Mouse (Mus musculus): ENCODE measurements around the gene Zkscan4. TPM values are rescaled to one million over a fixed set of nuclear protein-coding genes. Genes with fewer than 3 reads are reported as not detected.

Zkscan4 gene
- polyA plus RNA-seq, 1 experiment: 2.6 TPM

- Histone ChIP-seq H3K4me1 (ENCODE audit: control insufficient read depth, insufficient read depth, low read length) (peaks cover 3% of the 10 kb centered on the region; the same call in 1 of the 2 replicates), H3K4me3 (ENCODE audit: insufficient read depth, low read length) (no peak overlapping the region), H3K27ac (ENCODE audit: insufficient read depth, low read depth, low read length) (no peak overlapping the region)
- TF ChIP-seq POLR2A (IDR thresholded peaks at IDR 0.05; ENCODE audit: borderline replicate concordance, low read depth, low read length): no peak
- TF ChIP-seq CTCF (IDR thresholded peaks at IDR 0.05; ENCODE audit: low read depth, low read length): no peak
These were observed 23.6 kb downstream of the Zkscan4 start for GRCm38 (mm10) chr13:21502296-21502695.

- H3K4me1 ChIP-seq (ENCODE audit: control insufficient read depth, insufficient read depth, low read length): peaks cover 3% of the 10 kb centered on the region; the same call in 1 of the 2 replicates
- TF ChIP-seq CTCF (IDR thresholded peaks at IDR 0.05; ENCODE audit: low read depth, low read length) (no peak), POLR2A (IDR thresholded peaks at IDR 0.05; ENCODE audit: borderline replicate concordance, low read depth, low read length) (no peak)
- H3K27ac ChIP-seq (ENCODE audit: insufficient read depth, low read depth, low read length): peak overlapping the region; percentile 78
- peak overlapping the region; percentile 99 for H3K4me3 ChIP-seq (ENCODE audit: insufficient read depth, low read length)
These were observed 27.5 kb downstream of the Zkscan4 start for GRCm38 (mm10) chr13:21506221-21506649.

GRCm38 (mm10) chr13:21530136-21530535, 51.4 kb downstream of the Zkscan4 start:
- Histone ChIP-seq H3K27ac (ENCODE audit: insufficient read depth, low read depth, low read length) (no peak overlapping the region), H3K4me3 (ENCODE audit: insufficient read depth, low read length) (peak overlapping the region; percentile 23; the same call in 1 of the 2 replicates), H3K4me1 (ENCODE audit: control insufficient read depth, insufficient read depth, low read length) (peaks cover 2% of the 10 kb centered on the region; the same call in 1 of the 2 replicates)
- TF ChIP-seq CTCF (IDR thresholded peaks at IDR 0.05; ENCODE audit: low read depth, low read length): no peak
- no peak for TF ChIP-seq POLR2A (IDR thresholded peaks at IDR 0.05; ENCODE audit: borderline replicate concordance, low read depth, low read length)

- TF ChIP-seq POLR2A (IDR thresholded peaks at IDR 0.05; ENCODE audit: borderline replicate concordance, low read depth, low read length): no peak
- no peak for TF ChIP-seq CTCF (IDR thresholded peaks at IDR 0.05; ENCODE audit: low read depth, low read length)
- H3K4me3 ChIP-seq (ENCODE audit: insufficient read depth, low read length): peak within 1 kb of the TSS; percentile 98
- H3K4me1 ChIP-seq (ENCODE audit: control insufficient read depth, insufficient read depth, low read length): peaks cover 2% of the 10 kb centered on the region; the same call in 1 of the 2 replicates
- peak within 1 kb of the TSS; percentile 73 for H3K27ac ChIP-seq (ENCODE audit: insufficient read depth, low read depth, low read length)
These were observed 52.1 kb downstream of the Zkscan4 start, which contains the start of gene Zkscan8 for GRCm38 (mm10) chr13:21530781-21531201. TSS of gene Zkscan8 (minus strand) at chr13:21531120.

Other genes starting within 250 kb of the Zkscan4 start
- not detected in 2 replicates for gene Gpx5, start 186.2 kb upstream of the Zkscan4 start, polyA plus RNA-seq (2012; ENCODE audit: insufficient read depth, insufficient read length, missing spikeins)
- not detected in 2 replicates for gene Gpx6, start 166.8 kb upstream of the Zkscan4 start, polyA plus RNA-seq (2012; ENCODE audit: insufficient read depth, insufficient read length, missing spikeins)
- gene Olfr1367, start 132.0 kb upstream of the Zkscan4 start, polyA plus RNA-seq (2012; ENCODE audit: insufficient read depth, insufficient read length, missing spikeins): not detected in 2 replicates
- gene Zscan12, start 116.1 kb upstream of the Zkscan4 start, polyA plus RNA-seq (2012; ENCODE audit: insufficient read depth, insufficient read length, missing spikeins): 5.7 and 7.1 TPM in 2 replicates
- 54.9 and 59.3 TPM in 2 replicates for gene Zkscan3, start 76.2 kb upstream of the Zkscan4 start, polyA plus RNA-seq (2012; ENCODE audit: insufficient read depth, insufficient read length, missing spikeins)
- 0.17 and 0.65 TPM in 2 replicates for gene Pgbd1, start 37.8 kb upstream of the Zkscan4 start, polyA plus RNA-seq (2012; ENCODE audit: insufficient read depth, insufficient read length, missing spikeins)
- gene Zscan26, start 25.2 kb upstream of the Zkscan4 start, polyA plus RNA-seq (2012; ENCODE audit: insufficient read depth, insufficient read length, missing spikeins): 44.4 and 50.9 TPM in 2 replicates
- 0.92 and 1.3 TPM in 2 replicates for gene Nkapl, start 10.4 kb upstream of the Zkscan4 start, polyA plus RNA-seq (2012; ENCODE audit: insufficient read depth, insufficient read length, missing spikeins)
- not detected in 2 replicates for gene Gm10065, start 534 bp downstream of the Zkscan4 start, polyA plus RNA-seq (2012; ENCODE audit: insufficient read depth, insufficient read length, missing spikeins)
- 0.34 TPM in 1 of 2 replicates, not detected in the other for gene AK157302, start 16.3 kb downstream of the Zkscan4 start, polyA plus RNA-seq (2012; ENCODE audit: insufficient read depth, insufficient read length, missing spikeins)
- 5.1 and 18.9 TPM in 2 replicates for gene Gm11273, start 22.5 kb downstream of the Zkscan4 start, polyA plus RNA-seq (2012; ENCODE audit: insufficient read depth, insufficient read length, missing spikeins)
- 5.6 and 5.8 TPM in 2 replicates for gene Zkscan8, start 52.2 kb downstream of the Zkscan4 start, polyA plus RNA-seq (2012; ENCODE audit: insufficient read depth, insufficient read length, missing spikeins)
- not detected in 2 replicates for gene Olfr1366, start 63.9 kb downstream of the Zkscan4 start, polyA plus RNA-seq (2012; ENCODE audit: insufficient read depth, insufficient read length, missing spikeins)
- gene Olfr1535, start 81.0 kb downstream of the Zkscan4 start, polyA plus RNA-seq (2012; ENCODE audit: insufficient read depth, insufficient read length, missing spikeins): not detected in 2 replicates
- gene Olfr1364, start 102.9 kb downstream of the Zkscan4 start, polyA plus RNA-seq (2012; ENCODE audit: insufficient read depth, insufficient read length, missing spikeins): not detected in 2 replicates
- gene Olfr1362, start 135.1 kb downstream of the Zkscan4 start, polyA plus RNA-seq (2012; ENCODE audit: insufficient read depth, insufficient read length, missing spikeins): not detected in 2 replicates
- not detected in 2 replicates for gene Olfr11, start 163.6 kb downstream of the Zkscan4 start, polyA plus RNA-seq (2012; ENCODE audit: insufficient read depth, insufficient read length, missing spikeins)
- gene Olfr1361, start 184.5 kb downstream of the Zkscan4 start, polyA plus RNA-seq (2012; ENCODE audit: insufficient read depth, insufficient read length, missing spikeins): 0.48 TPM in 1 of 2 replicates, not detected in the other
- not detected in 2 replicates for gene Olfr1360, start 198.5 kb downstream of the Zkscan4 start, polyA plus RNA-seq (2012; ENCODE audit: insufficient read depth, insufficient read length, missing spikeins)
- not detected in 2 replicates for gene Olfr1359, start 219.2 kb downstream of the Zkscan4 start, polyA plus RNA-seq (2012; ENCODE audit: insufficient read depth, insufficient read length, missing spikeins)
- gene Hist1h2bl, start 237.2 kb downstream of the Zkscan4 start, polyA plus RNA-seq (2012; ENCODE audit: insufficient read depth, insufficient read length, missing spikeins): not detected in 2 replicates
- 4.0 TPM in 1 of 2 replicates, not detected in the other for gene Hist1h2ai, start 237.5 kb downstream of the Zkscan4 start, polyA plus RNA-seq (2012; ENCODE audit: insufficient read depth, insufficient read length, missing spikeins)
- gene Hist1h3h, start 238.8 kb downstream of the Zkscan4 start, polyA plus RNA-seq (2012; ENCODE audit: insufficient read depth, insufficient read length, missing spikeins): 6.9 TPM in 1 of 2 replicates, not detected in the other
- gene Hist1h2bm, start 243.1 kb downstream of the Zkscan4 start, polyA plus RNA-seq (2012; ENCODE audit: insufficient read depth, insufficient read length, missing spikeins): 2.1 TPM in 1 of 2 replicates, not detected in the other